Mouse (Mus musculus): ENCODE data around the gene Pepd. TPM values are rescaled to one million over a fixed set of nuclear protein-coding genes. Genes with fewer than 3 reads are reported as not detected.

Gene Pepd
- total RNA-seq, 2 experiments from 2014 or later, result 27.7 to 31.5 TPM

DNA sequence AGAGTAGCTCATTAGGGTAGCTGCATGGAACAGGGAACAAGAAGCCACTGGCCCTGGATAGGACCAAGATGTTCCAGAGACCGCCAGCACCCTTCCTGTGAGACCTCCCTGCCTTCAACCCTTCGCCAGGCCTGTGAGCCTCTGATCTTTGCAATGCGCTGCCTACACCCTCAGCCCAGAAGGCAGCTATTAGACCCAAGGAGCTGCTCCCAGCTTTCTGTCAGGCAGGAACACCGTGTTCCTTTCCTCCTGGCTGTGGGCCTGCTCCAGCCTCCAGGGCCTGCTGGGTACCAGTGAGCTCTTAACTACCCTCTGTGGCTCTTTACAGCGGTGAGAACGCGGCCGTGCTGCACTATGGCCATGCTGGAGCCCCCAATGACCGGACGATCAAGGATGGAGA is 109.2 kb downstream of the Pepd start:
- DNase-seq (ENCODE audit: low spot score in 2 of 2), result peak; percentile 34 to 52
- intact Hi-C loops (cut with DNase I), result no loop called here

DNA sequence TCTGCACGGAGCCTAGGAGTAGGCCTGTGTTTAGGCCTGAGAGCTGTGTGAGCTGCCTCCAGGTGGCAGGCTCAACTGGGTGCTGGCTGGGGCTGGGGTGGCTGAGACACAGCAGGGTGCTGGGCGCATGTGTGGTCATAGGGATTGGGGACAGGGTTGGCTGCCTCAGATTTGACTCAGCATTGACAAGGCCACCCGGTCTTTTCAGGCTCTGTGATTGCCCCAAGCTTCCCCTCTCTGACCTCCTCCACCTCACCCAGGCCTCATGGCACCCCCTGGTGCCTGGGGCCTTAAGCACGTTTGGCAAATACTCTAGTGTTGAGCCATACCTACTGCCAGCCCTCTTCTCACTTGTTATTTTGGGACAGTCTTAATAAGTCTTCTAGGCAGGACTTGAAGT is 111.1 kb downstream of the Pepd start:
- intact Hi-C loops (cut with DNase I), result no loop called here
- no peak for DNase-seq (ENCODE audit: low spot score in 2 of 2)

DNA sequence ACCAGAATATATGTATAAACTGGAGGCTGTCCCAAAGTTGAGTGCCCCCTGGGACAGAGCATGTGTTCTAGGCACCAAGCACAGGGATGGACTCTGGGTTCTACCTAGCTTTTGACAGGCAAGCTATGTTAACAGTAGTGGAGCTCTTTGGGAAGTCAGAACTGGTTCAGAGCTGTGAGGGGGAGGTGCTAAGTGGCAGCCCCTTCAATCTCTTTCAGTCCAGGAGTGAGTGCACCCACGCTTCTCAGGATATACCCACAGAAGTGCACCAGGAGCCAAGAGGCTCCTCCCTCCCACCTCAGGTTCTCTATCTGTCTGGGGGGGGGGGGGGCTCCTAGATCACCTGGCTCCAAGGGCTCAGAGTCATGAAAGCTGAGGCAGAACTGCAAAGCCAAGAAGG is 112.2 kb downstream of the Pepd start:
- no peak for DNase-seq (ENCODE audit: low spot score in 2 of 2)

DNA sequence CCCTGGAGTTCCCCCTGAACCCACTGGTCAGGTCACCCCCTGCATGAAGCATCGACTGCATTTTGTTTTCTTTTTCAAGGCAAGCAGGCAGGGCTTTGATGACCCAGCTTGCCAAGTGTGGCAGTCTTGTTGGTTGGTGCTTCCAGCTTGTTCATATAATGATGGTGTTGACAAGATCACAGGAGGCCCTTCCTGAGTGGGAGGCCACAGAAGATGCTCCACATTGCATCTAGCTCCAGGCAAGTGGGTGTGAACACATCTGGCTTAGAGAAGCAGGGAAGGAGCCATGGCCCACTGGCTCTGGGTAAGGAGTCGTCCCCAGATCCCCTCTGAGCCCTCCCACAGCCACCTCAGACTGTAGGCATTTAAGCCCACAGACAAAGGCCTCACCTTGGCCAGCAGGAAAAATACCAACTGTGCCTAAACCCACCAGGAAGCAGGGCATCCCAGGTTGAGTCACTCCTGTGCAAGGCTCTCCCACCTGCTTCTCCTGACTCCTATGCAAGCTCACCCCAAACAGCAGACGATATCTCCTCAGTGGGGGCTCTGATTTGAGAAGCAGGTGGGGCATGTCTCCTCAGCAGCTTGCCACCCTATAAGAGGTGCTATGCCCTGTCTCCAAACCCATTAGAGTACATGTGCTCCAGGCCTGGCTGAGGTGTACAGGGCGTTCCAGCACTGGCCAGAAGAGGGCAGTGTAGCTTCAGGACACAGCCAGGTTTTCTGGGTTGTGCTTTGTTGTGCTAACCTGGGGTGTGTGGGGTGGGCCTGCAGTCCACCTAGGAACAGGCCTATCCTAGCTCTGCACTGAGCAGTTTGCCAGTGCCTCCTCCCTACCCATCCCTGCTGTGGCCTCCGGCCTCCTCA is 113.5 kb downstream of the Pepd start:
- intact Hi-C loops (cut with DNase I), result loop anchor here (1.0 to 2.0 kb wide), 2 partner anchors 144 to 349 kb away; no protein-coding TSS in a partner anchor

More for the DNA sequence above, 112.2 kb downstream of the Pepd start:
- intact Hi-C loops (cut with DNase I), result loop anchor here (2.0 kb wide), 1 partner anchor 348 kb away; no protein-coding TSS in a partner anchor

GRCm38 (mm10) chr7:35026276-35026630 is 114.1 kb downstream of the Pepd start:
- intact Hi-C loops (cut with DNase I), result loop anchor here (1.0 kb wide), 1 partner anchor 143 kb away; no protein-coding TSS in a partner anchor
- no peak for DNase-seq (ENCODE audit: low spot score in 2 of 2)

More for the DNA sequence above, 113.5 kb downstream of the Pepd start:
- DNase-seq (ENCODE audit: low spot score in 2 of 2), result peak; percentile 84 to 86

DNA sequence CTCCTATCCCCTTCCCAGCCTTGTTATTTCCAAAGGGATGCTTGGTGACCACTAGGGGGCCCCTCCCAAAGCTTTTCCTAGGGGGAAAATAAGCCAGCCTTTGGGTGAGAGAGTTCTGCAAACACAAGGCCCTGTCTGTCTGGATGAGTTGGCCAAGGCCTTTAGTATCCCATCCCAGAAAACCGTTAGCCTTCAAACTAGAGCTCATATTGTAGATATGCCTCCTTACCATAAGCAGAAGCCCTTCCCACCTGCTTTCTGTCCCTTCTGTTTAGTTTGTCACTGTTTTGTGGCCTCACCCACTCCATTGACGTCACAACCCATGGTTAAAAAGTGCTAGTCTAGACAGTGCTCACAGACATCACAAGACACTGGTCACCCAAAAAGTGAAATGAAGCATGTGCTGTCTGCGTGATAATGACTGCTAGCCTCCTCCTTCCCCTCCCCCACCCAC is 114.7 kb downstream of the Pepd start:
- peak; percentile 43 to 51 for DNase-seq (ENCODE audit: low spot score in 2 of 2)
- intact Hi-C loops (cut with DNase I), result loop anchor here (1.0 kb wide), 1 partner anchor 142 kb away; no protein-coding TSS in a partner anchor

- DNase-seq (ENCODE audit: low spot score in 2 of 2), result peak in 1 of 2 experiments; percentile 62
- intact Hi-C loops (cut with DNase I), result no loop called here
These were observed 115.7 kb downstream of the Pepd start for GRCm38 (mm10) chr7:35027801-35028420.

DNA sequence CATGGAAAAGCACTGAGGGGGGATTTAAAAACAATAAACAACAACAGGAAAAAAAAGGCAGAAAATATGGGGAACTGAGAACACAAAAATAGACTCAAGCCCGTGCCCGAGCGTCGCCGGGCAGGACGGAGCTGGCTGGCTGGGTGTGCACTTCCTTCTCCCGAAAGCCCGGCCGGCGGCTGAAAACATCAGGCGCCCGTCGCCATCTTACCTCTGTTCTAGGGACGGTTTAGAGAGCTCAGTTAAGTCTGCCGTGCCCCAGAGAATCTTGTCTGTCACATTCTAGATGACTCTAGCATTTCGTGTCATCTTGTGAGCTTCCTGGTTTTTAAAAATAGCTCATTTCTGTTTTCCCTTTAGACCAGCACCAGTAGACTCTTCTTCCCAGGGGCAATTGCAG is 116.4 kb downstream of the Pepd start:
- intact Hi-C loops (cut with DNase I), result no loop called here

GRCm38 (mm10) chr7:35029228-35029627 is 117.0 kb downstream of the Pepd start:
- intact Hi-C loops (cut with DNase I), result no loop called here
- DNase-seq (ENCODE audit: low spot score in 2 of 2), result no peak

More for the DNA sequence above, 116.4 kb downstream of the Pepd start:
- DNase-seq (ENCODE audit: low spot score in 2 of 2), result no peak

- intact Hi-C loops (cut with DNase I), result loop anchor here (5.0 kb wide), 1 partner anchor 88 kb away; the partner anchor contains the start of gene Cebpa
- DNase-seq (ENCODE audit: low spot score in 2 of 2), result no peak
These were observed 117.5 kb downstream of the Pepd start for GRCm38 (mm10) chr7:35029648-35030047.

- no peak for DNase-seq (ENCODE audit: low spot score in 2 of 2)
- intact Hi-C loops (cut with DNase I), result loop anchor here (5.0 kb wide), 1 partner anchor 87 kb away; the partner anchor contains the start of gene Cebpa
These were observed 118.4 kb downstream of the Pepd start for GRCm38 (mm10) chr7:35030567-35030966.

- DNase-seq (ENCODE audit: low spot score in 2 of 2), result no peak
- intact Hi-C loops (cut with DNase I), result no loop called here
These were observed 123.0 kb downstream of the Pepd start for GRCm38 (mm10) chr7:35035141-35035553.

- DNase-seq (ENCODE audit: low spot score in 2 of 2), result no peak
- intact Hi-C loops (cut with DNase I), result no loop called here
These were observed 123.4 kb downstream of the Pepd start for GRCm38 (mm10) chr7:35035565-35035964.

- intact Hi-C loops (cut with DNase I), result no loop called here
- peak; percentile 39 to 53 for DNase-seq (ENCODE audit: low spot score in 2 of 2)
These were observed 124.1 kb downstream of the Pepd start for GRCm38 (mm10) chr7:35036266-35036731.

GRCm38 (mm10) chr7:35037408-35037807 is 125.2 kb downstream of the Pepd start:
- DNase-seq (ENCODE audit: low spot score in 2 of 2), result no peak
- intact Hi-C loops (cut with DNase I), result no loop called here

GRCm38 (mm10) chr7:35040176-35040972 is 128.2 kb downstream of the Pepd start:
- DNase-seq (ENCODE audit: low spot score in 2 of 2), result no peak
- intact Hi-C loops (cut with DNase I), result no loop called here

GRCm38 (mm10) chr7:35041286-35042208 is 129.4 kb downstream of the Pepd start:
- intact Hi-C loops (cut with DNase I), result no loop called here
- no peak for DNase-seq (ENCODE audit: low spot score in 2 of 2)

- intact Hi-C loops (cut with DNase I), result no loop called here
These were observed 130.0 kb downstream of the Pepd start for GRCm38 (mm10) chr7:35042209-35042554.

More at GRCm38 (mm10) chr7:35042209-35042554, 130.0 kb downstream of the Pepd start:
- DNase-seq (ENCODE audit: low spot score in 2 of 2), result no peak

All from left cerebral cortex, postnatal 14 days (tissue).